Mouse (Mus musculus): Measurements from ENCODE around the gene Pbx3. TPM values are rescaled to one million over a fixed set of nuclear protein-coding genes. Genes with fewer than 3 reads are reported as not detected.

Pbx3 gene
- total RNA-seq (2021) (10 to 100 TPM; 84.0 to 95.6 TPM), polyA plus RNA-seq (2012; rRNA removed) (63.4 and 67.5 TPM in 2 replicates)
- long read RNA-seq, transcript Pbx3-202 (8 exons, 2,734 nt): minor isoform, 7 of 30 reads
- long read RNA-seq, transcript Pbx3-201 (9 exons, 2,587 nt): major isoform, 10 of 30 reads
- long read RNA-seq, partial matches to known transcripts: 5 of 30 reads
- long read RNA-seq, other reads (novel, unspliced or antisense): 5 of 30 reads

DNA sequence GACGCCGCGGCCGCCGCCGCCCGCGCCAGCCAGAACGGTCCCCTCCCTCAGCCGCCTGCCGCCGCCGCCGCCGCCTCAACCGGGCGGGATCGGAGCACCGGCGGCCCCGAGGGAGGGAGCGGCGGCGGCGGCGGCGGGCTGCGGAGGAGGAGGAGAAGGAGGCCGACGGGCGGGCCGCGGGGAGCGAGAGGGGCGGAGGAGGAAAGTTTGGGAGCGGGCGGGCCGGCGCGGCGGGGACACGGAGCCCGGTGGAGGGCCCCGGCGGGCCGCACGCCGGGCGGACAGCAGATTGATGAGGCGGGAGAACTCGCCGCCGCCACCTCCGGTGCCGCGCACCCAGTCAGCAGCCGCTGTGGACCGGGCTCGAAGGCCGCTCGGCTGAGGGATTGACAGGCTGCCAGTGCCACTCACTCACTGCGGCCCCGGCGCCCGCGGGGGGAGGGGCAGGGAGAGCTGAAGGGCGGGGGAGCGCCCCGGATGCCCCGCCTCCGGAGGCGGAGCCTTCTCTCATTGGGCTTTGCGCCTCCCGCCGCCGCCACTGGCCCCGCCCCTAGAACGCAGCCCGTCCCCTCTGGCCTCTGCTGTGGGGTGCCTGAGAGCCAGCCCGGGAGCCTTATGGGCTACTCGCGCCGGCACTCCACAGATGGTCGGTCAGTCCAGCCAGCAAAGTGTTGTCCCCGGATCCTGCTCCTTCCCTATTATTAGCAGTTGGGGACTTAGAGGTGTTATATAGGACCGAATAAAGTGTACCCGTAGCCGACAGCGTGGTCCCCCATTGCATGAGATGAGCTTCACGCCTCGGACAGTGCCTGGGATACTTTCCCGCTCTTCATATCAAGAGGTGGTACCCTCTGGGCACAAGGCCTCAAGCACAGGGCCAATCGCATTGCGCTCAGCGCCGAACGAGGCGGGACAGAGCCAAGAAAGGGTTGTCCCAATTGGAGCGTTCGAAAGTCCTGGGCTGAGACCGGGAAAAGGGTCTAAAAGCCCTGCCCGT lies at the start of gene Pbx3:
Gene Pbx3, minus strand, starts transcription at position 838 of the 997 bp plus-strand sequence.
- DNase-seq: peak; percentile 99

DNA sequence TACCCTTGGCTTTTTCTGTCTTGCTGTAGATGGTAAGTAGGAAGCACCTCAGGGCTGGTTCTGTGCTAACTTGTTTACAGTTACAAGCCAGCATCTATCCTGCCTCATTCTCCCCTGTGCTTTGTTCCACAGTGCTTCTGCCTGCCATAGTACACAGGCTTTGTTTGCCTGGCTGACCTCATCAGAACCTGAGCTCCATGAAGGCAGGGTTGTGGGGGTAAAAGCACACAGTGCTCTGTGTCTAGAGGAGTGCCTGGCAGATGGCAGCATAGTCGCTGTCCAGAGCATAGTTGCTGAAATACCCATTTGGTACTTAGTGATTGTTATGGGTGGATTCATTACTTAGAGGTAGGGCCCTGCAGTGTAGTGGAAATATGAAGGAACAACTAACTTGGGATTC lies 47.3 kb upstream of the Pbx3 start:
- no peak for DNase-seq

DNA sequence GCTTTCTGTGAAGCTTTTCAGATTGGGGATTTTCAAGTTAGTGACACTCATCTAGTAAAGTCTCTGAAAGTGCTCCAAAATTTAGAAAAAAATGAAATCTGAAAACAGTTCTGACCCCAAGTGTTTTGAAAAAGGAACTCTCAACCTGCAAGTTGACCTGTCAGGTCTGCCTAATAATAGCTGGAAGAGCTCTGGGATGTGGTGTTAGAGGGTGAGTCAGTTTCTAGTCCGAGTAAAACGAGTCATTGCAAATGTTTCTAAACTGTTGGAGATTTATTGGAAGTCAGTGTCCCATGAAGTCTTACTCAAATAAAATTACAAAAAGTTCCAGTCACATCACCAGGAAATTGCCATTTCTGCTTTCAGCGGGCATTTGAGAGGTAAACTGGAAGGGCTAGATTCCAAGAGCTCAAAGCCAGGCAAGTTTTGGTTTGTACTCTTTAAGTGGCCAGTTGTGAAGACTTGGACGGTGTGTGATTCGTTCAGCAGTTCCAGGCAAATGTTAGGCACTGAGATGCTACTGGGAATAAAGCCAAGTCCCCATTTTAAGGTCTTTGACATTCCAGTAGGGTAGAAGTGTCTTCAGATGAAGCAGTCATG lies 36.9 kb upstream of the Pbx3 start:
- no peak for DNase-seq

DNA sequence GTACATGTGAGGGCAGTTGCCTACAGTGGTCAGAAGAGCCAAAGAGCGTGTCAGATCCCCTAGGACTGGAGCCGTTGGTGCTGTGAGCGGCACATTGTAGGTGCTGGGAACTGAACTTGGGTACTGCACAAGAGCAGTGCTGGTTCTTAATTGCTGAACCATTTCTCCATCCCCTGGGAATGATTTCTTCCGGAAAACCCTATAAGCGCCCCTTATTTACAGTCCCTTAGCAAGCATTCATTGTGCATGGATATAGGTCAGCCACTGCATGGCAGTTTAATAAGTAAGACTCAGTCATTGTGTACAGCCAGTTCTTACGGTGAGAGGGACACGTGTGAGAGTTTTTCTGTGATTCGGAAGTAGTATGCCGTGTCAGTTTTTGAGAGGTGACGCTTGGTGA lies 35.4 kb upstream of the Pbx3 start:
- DNase-seq: no peak

DNA sequence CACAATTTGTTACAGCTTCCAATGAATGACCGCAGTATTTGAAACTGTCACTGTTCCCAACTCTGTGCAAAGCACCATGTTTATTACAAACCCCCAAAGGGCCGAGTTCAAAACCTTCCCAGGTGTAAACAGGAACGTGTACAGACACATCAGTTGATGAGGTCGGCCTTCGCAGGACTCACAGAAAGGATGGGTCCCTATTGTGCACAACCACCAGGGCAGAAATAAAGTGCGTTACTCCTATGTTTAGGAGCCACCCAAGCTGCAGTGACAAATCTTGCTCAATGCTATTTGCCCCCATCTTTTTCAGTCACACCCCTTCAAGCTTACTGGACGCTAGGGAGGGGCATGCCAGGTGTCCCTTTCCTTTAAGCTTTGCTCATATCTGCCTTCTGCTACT lies 34.7 kb upstream of the Pbx3 start:
- no peak for DNase-seq

DNA sequence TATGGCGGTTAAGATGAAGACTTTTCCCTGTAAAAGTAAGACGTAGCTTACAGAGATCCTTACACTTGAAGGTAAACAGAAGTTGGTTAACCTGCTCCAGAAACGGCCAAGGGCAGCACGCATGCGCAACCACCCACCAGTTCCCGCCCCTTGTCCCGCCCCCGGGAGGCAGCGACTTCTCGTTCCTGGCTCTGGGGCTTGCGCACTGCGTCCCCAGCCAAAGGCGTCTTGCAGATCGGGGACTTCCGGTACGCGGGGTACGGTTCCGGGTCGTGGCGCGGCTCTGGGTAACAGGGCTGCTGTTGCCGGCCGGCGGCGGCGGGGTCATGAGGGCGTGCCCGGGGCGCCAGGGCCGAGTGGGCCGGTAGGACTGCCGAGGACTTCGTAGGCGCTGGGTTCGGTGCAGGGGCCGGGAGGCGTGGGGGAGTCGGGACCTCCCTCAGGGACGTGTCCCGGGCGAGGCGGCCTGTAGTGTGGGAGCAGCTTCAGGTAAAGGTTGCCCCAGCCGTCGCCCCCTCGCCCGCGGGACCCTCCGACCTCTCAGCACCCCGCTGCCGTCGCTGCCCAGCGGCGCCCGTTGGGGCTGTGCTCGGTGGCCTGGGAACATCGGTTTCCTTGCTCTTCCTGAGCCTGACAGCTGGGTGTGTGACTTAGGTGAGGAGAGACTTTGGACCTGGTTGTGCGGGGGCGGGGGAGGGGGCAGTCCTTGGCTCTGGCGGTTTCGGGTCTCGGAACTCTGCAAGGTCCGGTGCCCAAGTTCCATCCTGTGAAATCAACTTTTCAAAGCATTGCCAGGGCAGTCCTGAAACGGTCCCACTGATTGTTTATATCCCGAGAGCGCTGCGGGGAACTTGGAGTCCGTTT lies 33.9 kb upstream of the Pbx3 start, which contains the start of gene Mapkap1:
Gene Mapkap1, plus strand, starts transcription at position 171 of the 864 bp plus-strand sequence.
- DNase-seq: peak; percentile 99

DNA sequence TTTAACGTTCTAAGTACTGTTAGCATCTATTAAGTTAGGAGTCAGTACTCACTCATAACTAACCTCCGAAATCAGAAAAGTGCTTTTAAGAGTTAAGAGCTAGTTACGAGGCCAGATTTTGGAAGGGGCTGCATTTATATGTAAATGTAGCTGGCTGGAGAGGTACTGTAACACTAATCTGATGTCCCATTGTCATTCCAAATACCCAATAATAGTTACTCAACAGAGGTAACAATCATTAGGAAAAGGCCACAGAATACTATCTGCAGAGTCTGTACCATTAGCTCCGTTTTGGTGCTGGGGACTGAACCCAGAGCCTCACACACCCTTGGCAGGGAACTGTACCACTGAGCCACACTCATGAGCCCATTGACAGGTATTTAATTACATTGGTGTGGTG lies 26.6 kb upstream of the Pbx3 start:
- DNase-seq: no peak

DNA sequence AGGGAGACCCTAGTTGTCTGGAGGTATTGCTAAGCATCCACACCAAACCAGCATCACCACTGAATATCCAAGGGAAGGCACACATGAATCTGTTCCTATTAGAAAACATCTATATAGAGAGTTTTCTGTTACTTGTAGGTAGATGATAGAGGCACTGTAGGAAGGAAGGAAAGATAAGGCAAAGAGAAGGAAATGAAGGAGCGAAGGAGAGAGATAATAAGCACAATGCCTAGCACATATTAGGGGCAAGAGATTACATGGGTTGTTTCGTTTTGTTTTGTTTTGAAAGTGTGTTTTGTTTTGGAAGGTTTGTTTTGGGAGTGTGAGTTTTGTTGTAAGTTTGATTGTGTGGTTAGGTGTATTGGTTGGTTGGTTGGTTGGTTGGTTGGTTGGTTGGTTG lies 6.0 kb upstream of the Pbx3 start:
- DNase-seq: no peak

DNA sequence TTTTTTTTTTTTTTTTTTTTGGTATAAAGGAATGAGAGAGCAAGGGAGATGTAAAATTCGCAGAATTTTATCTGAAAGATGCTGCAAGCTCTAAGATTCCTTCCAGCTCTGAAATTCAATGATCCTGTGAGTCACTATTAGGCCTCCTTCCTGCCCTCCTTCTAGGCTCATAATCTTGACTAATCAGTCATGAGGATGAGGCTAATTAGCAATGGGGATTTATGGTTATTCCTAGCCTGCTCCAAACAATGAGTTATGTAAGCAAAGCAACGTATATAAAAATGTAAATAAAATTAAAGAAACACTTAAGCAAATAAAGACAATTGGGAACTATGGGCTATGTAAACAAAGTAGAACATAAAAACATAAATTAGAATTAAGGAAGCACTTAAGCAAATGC lies 1.4 kb upstream of the Pbx3 start:
- no peak for DNase-seq

DNA sequence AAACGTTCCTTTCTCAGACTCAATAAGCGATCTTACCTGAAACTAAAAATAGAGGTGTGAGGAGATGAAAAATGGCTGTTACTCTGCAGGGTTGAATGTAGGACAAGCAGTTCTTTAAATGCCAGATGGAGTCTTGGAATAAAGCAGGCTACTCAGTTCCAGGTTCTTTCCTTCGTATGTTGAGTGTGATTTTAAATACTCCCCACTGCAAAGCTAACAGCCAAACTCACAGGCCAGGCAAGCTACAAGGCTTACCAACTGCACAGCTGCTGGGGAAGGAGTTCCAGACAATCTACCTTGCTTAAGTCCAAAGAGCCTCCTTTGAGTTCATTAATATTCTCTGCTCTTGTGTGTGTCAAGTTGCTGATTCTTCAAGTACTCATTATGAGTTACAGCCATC lies 944 bp upstream of the Pbx3 start:
- no peak for DNase-seq

DNA sequence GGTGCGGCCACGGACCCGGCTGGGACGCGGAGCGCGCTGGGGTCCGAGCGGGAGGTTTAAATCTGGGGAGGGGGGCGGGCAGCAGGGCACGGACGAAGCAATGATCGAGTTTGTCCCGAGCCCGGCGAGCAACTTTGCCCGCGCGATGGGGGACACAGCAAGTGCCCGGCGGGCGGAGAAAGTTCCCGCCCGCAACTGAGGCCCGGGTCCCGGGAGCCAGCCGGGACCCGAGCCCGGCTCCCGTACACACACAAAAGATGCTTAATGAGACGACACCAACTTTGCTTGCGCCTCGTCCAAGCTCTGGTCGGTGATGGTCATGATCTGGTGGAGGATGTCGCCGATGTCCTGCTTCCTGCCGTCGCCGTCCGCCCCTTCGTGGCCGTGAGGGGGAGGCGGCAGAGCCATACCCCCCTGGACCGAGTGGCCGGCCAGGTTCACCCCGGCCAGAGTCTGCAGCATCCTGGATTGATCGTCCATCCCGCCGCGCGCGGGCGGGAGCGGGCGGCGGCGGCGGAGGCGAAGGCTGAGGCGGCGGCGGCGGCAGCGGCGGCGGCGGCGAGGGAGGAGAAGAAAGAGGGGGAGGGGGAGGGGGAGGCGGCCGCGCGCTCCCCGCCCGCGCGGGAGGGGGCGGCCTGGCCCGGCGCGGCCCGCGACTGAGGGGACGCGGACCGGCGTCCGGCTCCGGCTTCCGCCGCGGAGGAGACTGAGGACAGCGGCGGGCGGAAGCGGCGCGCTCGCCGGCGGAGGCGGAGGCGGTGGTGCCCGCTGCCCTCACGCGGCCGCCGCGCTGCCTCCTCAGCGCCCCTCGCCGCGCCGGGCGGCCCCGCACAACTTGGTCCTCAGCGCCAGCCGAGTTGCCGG lies 1.3 kb downstream of the Pbx3 start:
- peak; percentile 80 for DNase-seq

DNA sequence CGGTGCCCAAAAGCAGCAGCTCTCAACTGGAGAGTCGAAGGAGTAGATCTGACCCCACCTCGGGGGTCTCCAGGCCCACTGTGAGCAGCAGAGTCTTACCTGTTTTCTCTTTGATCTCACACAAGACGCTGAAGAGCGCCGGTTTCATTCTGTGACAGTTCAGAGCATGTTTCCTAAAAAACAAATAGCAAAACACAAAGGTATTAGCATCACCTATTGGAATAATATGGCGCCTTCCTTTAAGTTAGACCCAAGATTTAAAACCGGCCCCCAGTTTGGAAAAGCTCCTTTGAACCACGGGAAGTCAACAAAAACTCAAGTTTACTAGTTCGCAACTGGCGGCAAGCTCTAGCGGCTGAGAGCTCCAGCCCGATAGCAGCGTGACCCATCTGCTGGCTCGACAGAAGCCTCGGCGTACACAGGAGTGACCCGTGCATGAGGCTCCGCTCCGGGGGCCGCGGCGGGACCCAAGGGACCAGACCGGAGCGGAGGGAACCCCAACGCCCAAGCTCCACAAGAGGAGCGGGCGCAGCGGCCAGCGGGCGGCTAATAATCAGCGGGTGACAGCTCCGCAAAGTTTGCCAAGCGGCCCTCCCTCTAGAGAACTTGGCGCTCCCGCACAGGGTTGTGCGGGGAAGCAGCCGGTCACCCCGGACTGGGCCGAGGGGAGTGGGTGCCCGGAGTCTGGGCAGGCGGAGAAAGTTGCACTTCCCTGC lies 2.1 kb downstream of the Pbx3 start:
- peak; percentile 73 for DNase-seq

DNA sequence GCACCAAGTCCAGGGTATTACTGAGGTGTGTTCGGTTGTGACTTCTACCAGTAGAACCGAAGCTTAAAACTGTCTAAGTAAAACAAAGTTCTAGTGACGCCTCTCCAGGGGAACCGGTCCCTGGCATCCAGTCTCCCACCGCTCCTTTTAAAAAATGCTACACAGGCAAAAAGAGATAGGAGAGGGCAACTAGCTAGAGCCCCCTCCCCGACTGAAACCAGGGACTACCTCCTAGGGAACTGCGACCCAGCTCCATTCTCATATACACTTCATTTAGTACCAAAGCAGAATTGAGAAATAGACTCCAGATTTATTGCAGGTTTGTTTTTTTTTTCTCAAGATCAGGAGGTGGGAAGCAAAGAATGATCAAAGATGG lies 2.6 kb downstream of the Pbx3 start:
- DNase-seq: peak; percentile 54

DNA sequence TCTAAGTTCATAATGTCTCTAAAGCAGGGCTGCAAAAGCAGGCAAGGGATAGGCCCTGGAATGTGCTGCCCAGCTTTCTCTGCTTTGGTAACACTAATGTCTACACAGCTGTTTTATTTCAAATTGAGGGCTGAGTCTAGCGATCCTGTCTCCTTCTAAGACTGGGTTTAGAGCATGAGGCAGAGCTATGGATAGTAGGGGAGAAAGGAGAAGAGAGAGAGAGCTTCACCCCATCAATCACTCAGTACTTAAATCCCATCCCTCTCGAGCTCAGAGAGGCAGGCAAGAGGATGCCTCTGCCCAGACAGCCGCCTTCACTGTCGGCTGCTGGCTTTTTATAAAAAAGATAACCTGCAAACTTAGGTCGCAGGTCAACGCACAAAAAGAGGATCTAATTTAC lies 4.5 kb downstream of the Pbx3 start:
- DNase-seq: peak; percentile 63

DNA sequence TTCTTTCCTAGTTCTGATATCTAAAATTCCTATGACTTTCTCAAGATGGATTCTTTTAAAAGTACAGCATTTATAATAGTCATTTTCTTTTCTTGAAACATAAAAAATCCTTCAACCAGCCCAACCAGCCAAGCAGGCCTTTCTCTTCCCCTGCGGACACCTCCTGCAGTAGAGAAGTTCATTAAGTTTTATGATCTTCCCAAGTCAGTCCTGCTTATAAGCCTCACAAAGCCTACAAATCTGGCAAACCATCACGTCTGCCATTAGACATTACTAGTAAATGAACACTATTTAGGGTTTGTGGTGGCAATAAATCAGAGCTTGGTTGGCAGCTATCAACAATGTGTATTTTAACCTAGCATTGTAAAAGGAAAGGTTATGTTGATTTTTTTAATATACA lies 5.9 kb downstream of the Pbx3 start:
- peak; percentile 27 for DNase-seq

DNA sequence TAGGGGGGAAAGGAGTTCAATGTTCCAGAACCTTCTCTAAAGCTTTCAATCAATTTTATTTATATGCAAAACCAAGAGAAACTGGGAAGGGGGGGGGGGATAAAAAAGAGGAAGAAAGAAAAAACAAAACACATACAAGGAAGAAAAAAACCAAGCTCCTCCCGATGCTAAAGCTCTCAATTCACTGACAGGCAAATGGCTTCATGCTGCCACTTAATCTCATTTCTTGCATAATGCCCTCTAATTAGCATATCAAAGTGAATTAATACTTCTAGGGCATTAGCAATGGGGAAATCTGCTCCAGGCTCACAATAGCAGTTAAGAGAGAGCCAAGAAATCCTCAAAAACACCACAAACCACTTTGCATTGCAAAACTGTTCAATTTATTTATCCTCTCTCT lies 9.3 kb downstream of the Pbx3 start:
- DNase-seq: peak; percentile 14

DNA sequence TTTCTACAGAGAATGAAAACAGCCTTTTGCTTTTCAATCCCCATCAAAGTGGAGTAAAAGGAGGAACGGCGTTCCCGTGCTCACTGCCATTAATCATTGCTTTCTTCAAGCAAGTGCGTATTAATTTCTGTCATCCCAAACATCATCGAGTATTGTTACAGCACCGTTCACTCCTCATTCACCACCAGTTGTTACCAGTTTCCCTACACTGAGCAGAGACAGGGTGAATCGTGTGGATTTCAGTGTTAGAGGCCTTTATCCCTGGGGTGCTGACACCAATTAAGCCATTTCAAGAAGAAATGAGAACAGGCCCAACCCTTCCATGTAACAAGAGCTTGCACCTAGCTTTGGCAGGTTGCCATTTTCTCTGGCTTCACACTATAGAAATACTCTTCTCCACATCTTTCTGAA lies 17.1 kb downstream of the Pbx3 start:
- DNase-seq: peak; percentile 26

DNA sequence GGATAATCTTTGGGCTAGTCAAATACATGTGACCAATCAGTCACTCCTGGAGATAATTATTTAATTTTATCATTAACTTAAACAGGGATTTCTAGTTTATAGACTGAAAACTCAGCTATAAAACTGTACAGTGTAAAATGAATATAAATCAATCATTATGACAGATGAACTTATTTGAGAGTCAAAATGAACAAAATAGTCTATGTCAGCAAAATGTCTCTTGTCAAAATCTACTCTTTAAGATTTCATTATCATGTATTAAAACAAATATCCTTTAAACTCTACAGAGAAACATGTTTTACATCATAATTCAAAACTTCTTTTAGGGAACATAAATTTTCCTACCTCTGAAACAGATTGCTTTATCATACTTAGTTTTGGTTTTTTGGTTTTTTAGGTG lies 20.9 kb downstream of the Pbx3 start:
- no peak for DNase-seq

DNA sequence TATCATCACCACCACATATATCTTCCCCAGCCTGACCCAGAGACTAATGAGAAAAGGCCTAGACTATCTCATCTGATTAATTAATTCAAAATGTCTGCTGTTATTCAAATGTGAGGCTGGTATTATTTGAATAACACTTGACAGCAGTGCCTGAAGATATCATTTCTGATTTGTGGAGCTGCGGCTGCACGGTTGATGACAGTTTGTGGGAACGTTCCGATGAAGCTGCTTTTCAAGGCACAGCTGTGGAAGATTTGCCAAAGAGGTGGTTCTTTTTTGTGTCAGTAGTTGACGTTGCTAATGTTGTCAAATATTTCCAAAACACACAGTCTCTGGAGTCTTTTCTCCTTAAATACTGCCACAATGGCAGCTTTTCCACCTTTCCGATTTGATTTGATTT lies 25.8 kb downstream of the Pbx3 start:
- DNase-seq: no peak

DNA sequence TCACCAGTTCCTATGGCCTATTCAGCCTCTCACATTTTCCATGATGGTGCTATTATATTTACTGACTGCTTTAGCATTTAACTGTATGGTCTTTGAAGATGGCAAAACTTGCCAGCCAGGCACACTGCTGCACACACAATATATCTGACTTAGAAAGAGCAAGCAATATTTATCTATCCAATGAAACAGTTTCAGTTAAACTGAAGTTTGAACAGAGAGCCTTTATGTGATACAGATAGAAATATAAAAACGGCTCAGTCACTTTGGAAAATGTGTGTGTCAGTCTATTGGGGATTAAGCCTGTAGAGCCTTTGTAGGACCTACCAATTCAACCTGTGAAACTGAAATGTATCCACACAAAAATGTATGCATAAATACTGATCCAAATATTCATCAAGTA lies 74.3 kb downstream of the Pbx3 start:
- no peak for DNase-seq

Data from adrenal gland, adult 2 months (tissue).